ENCODE assay signal across 13 mouse cellular contexts in the genomic region with DNA sequence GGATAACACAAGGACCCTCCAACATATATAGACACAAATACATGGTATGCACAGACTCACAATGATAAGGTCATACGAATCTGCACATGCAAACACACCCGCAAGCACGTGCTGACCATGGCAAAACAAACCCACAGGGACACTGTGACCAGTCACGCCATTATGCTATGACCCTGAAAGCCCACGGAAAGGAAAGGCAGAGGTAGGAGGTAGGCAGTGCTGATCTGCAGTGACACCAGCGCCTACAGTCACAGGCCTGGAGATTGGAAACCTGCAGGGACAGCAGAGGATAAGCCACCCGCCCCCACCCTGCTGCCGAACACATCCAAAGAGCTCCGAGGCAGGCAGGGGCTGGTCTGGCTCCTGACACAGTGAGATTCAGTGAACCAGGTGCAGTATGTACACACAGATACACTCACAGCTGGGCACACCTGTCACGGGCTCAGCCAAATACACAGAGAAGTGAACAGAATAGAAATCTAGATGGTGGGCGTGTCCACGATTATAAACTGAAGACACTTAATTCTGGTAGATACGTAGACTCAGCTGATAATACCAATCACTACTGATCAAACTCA. TPM values are rescaled to one million over a fixed set of nuclear protein-coding genes. Genes with fewer than 3 reads are reported as not detected.
DNase-seq lines count a peak whose midpoint lies in the region; ATAC-seq and TF ChIP-seq lines count a peak whose summit lies in the region.
"Had no signal": no experiment of that assay in that cellular context is flagged by ENCODE, and none has a peak within 500 bp of the region (broad histone marks: within the 10 kb centered on the region; RNA-seq: fewer than 3 reads in every experiment).

No protein-coding gene starts in this region.

- peaks cover 15% of the 10 kb centered on the region for H3K36me3 ChIP-seq in heart, embryonic 14.5 days (ENCODE audit: control insufficient read depth, insufficient read depth, low read length)
- peaks cover 4% of the 10 kb centered on the region; the same call in 1 of the 2 replicates for H3K36me3 ChIP-seq in midbrain, embryonic 12.5 days
- peaks cover 16% of the 10 kb centered on the region; the same call in 1 of the 2 replicates for H3K36me3 ChIP-seq in midbrain, embryonic 10.5 days
- H3K36me3 ChIP-seq in hindbrain, postnatal 0 days (ENCODE audit: insufficient read depth, low read length) = no peaks in the 10 kb centered on the region
- H3K36me3 ChIP-seq in stomach, embryonic 16.5 days (ENCODE audit: control insufficient read depth, insufficient read depth, low read length) = no peaks in the 10 kb centered on the region

- no peak overlapping the region for H3K4me2 ChIP-seq in heart, embryonic 14.5 days (ENCODE audit: low read length)
- no peak overlapping the region for H3K4me2 ChIP-seq in midbrain, embryonic 12.5 days (replicated peaks)
- H3K4me2 ChIP-seq in hindbrain, postnatal 0 days (ENCODE audit: low read depth, low read length) = no peak overlapping the region
- H3K4me2 ChIP-seq in stomach, embryonic 16.5 days (ENCODE audit: low read depth, low read length) = no peak overlapping the region; the same call in 1 of the 2 replicates

- H3K4me1 ChIP-seq in heart, embryonic 14.5 days (ENCODE audit: control insufficient read depth in 2 of 2, insufficient read depth in 2 of 2, low read length in 2 of 2) = peaks cover 60 to 97% of the 10 kb centered on the region in 2 experiments
- peaks cover 70% of the 10 kb centered on the region for H3K4me1 ChIP-seq in midbrain, embryonic 12.5 days
- H3K4me1 ChIP-seq in midbrain, embryonic 10.5 days = peaks cover 86% of the 10 kb centered on the region
- peaks cover 61% of the 10 kb centered on the region for H3K4me1 ChIP-seq in hindbrain, postnatal 0 days (ENCODE audit: insufficient read depth, low read length)
- peaks cover 97% of the 10 kb centered on the region for H3K4me1 ChIP-seq in stomach, embryonic 16.5 days (ENCODE audit: control insufficient read depth, insufficient read depth, low read length)

- intact Hi-C loops in heart, postnatal 36 days (cut with DNase I) = loop anchor here (5.0 kb wide), 1 partner anchor 106 kb away; no protein-coding TSS in a partner anchor

- 71% methylated on average over 13 of the region's 13 CpGs for WGBS in heart, embryonic 14.5 days
- WGBS in midbrain, embryonic 12.5 days = 84% methylated on average over 13 of the region's 13 CpGs
- 91% methylated on average over 13 of the region's 13 CpGs for WGBS in midbrain, embryonic 10.5 days
- 71% methylated on average over 13 of the region's 13 CpGs for WGBS in hindbrain, postnatal 0 days
- WGBS in stomach, embryonic 16.5 days = 54% methylated on average over 13 of the region's 13 CpGs

- H3K27me3 ChIP-seq in heart, embryonic 14.5 days (ENCODE audit: control insufficient read depth, insufficient read depth, low read length) = no peaks in the 10 kb centered on the region
- H3K27me3 ChIP-seq in midbrain, embryonic 12.5 days = peaks cover 14% of the 10 kb centered on the region
- H3K27me3 ChIP-seq in midbrain, embryonic 10.5 days (ENCODE audit: low read depth, poor library complexity, severe bottlenecking) = peaks cover 7% of the 10 kb centered on the region; the same call in 1 of the 2 replicates
- H3K27me3 ChIP-seq in hindbrain, postnatal 0 days (ENCODE audit: insufficient read depth, low read length) = no peaks in the 10 kb centered on the region
- H3K27me3 ChIP-seq in stomach, embryonic 16.5 days (ENCODE audit: control insufficient read depth, insufficient read depth, low read length) = no peaks in the 10 kb centered on the region

- peak overlapping the region; percentile 30 to 96; a peak in 2 of 4 replicates for H3K27ac ChIP-seq in heart, embryonic 14.5 days (replicated peaks in 1 of 2; ENCODE audit: control insufficient read depth in 1 of 2, insufficient read depth in 1 of 2, low read depth in 2 of 2, low read length in 2 of 2)
- H3K27ac ChIP-seq in midbrain, embryonic 12.5 days (replicated peaks) = 0 out of 2 replicates have a peak overlapping the region, but pooled peaks have one; percentile 42
- no peak overlapping the region for H3K27ac ChIP-seq in midbrain, embryonic 10.5 days (replicated peaks)
- 0 out of 2 replicates have a peak overlapping the region, but pooled peaks have one; percentile 43 for H3K27ac ChIP-seq in hindbrain, postnatal 0 days
- H3K27ac ChIP-seq in stomach, embryonic 16.5 days (ENCODE audit: low read length) = peak overlapping the region; percentile 39

- H3K9ac ChIP-seq in heart, embryonic 14.5 days (ENCODE audit: low read length) = no peak overlapping the region
- no peak overlapping the region for H3K9ac ChIP-seq in midbrain, embryonic 12.5 days (replicated peaks)
- H3K9ac ChIP-seq in hindbrain, postnatal 0 days (replicated peaks; ENCODE audit: low read length) = no peak overlapping the region
- H3K9ac ChIP-seq in stomach, embryonic 16.5 days (ENCODE audit: low read length) = peak overlapping the region; percentile 42

- no peak for DNase-seq in heart, postnatal 36 days
- no peak for DNase-seq in midbrain, embryonic 10.5 days (ENCODE audit: low spot score)
- no peak for DNase-seq in hindbrain, postnatal 0 days (ENCODE audit: low spot score)
- DNase-seq in lung, postnatal 4 days = no peak
- no peak for DNase-seq in testis, postnatal 14 days (ENCODE audit: low spot score)
- DNase-seq: kidney, postnatal 4 days; lung, postnatal 10 days; thymus, adult 18-20 months had no signal

- no peak for TF ChIP-seq CTCF in hindbrain, postnatal 0 days (IDR thresholded peaks at IDR 0.05; ENCODE audit: low read depth)

- H3K9me3 ChIP-seq in heart, embryonic 14.5 days (ENCODE audit: control insufficient read depth, low read length) = no peaks in the 10 kb centered on the region
- no peaks in the 10 kb centered on the region for H3K9me3 ChIP-seq in midbrain, embryonic 12.5 days
- H3K9me3 ChIP-seq in midbrain, embryonic 10.5 days (replicated peaks) = no peaks in the 10 kb centered on the region
- H3K9me3 ChIP-seq in hindbrain, postnatal 0 days (ENCODE audit: low read length) = no peaks in the 10 kb centered on the region
- H3K9me3 ChIP-seq in stomach, embryonic 16.5 days (replicated peaks; ENCODE audit: control insufficient read depth, low read length) = no peaks in the 10 kb centered on the region

- ATAC-seq in heart, embryonic 14.5 days (ENCODE audit: insufficient number of reproducible peaks, insufficient read depth, low FRiP score, low read depth) = no peak
- ATAC-seq in midbrain, embryonic 12.5 days (ENCODE audit: low FRiP score, low read depth) = no peak
- ATAC-seq in hindbrain, postnatal 0 days = no peak
- ATAC-seq in stomach, embryonic 16.5 days (ENCODE audit: insufficient read depth, low FRiP score) = no peak
- ATAC-seq: CD4-positive, CD25-positive, alpha-beta regulatory T cell, adult 4 months; forebrain, embryonic 14.5 days had no signal

- H3K4me3 ChIP-seq in heart, embryonic 14.5 days (ENCODE audit: control insufficient read depth in 1 of 2, insufficient read depth in 1 of 2, low read depth in 1 of 2, low read length in 2 of 2) = no peak overlapping the region
- no peak overlapping the region for H3K4me3 ChIP-seq in midbrain, embryonic 12.5 days
- no peak overlapping the region for H3K4me3 ChIP-seq in midbrain, embryonic 10.5 days
- H3K4me3 ChIP-seq in hindbrain, postnatal 0 days (ENCODE audit: low read length) = no peak overlapping the region
- no peak overlapping the region for H3K4me3 ChIP-seq in stomach, embryonic 16.5 days (replicated peaks; ENCODE audit: low read length)

RNA-seq across cellular contexts. Expression of a gene that starts 42.0 kb away (rescaled TPM):
- 7.1 and 9.0 TPM in 2 replicates for polyA plus RNA-seq in heart, embryonic 14.5 days (2014; fragmentation: Nextera tagmentation; extraction: Ambion mirVana)
- total RNA-seq in heart, postnatal 36 days (2021) = 10 to 100 TPM; 41.9 to 50.8 TPM
- 8.9 and 9.1 TPM in 2 replicates for polyA plus RNA-seq in midbrain, embryonic 12.5 days (2016; fragmentation: Nextera tagmentation; extraction: Ambion mirVana)
- 5.7 and 5.8 TPM in 2 replicates for polyA plus RNA-seq in midbrain, embryonic 10.5 days (2016; fragmentation: Nextera tagmentation; extraction: Ambion mirVana)
- total RNA-seq in hindbrain, postnatal 0 days (2014; rRNA removed) = 88.2 and 106 TPM in 2 replicates
- polyA plus RNA-seq in hindbrain, postnatal 0 days (2015; fragmentation: Nextera tagmentation; extraction: Ambion mirVana) = 9.7 and 10.8 TPM in 2 replicates
- 4.9 and 7.1 TPM in 2 replicates for polyA plus RNA-seq in stomach, embryonic 16.5 days (2015; fragmentation: Nextera tagmentation; extraction: Ambion mirVana)
